Mouse (Mus musculus): ENCODE measurements at regions not wholly inside any gene's neighbourhood (a gene's known extent, or its start where the extent isn't known, plus 50 kb on each side); places are given as distances from the start of the nearest gene placed in this dataset.

- no peak overlapping the region for H3K27ac ChIP-seq (ENCODE audit: insufficient read depth, low read depth, low read length)
- no peaks in the 10 kb centered on the region for H3K36me3 ChIP-seq (ENCODE audit: control insufficient read depth, insufficient read depth, low read length)
- no peak overlapping the region for H3K4me3 ChIP-seq (ENCODE audit: insufficient read depth, low read depth, low read length)
- H3K4me1 ChIP-seq (ENCODE audit: control insufficient read depth, insufficient read depth, low read length) = no peaks in the 10 kb centered on the region
- 91% methylated on average over 9 of the region's 9 CpGs for WGBS
- H3K27me3 ChIP-seq (replicated peaks; ENCODE audit: control insufficient read depth, insufficient read depth, low read length) = no peaks in the 10 kb centered on the region
- TF ChIP-seq POLR2A (IDR thresholded peaks at IDR 0.05; ENCODE audit: low read depth, low read length) (no peak), CTCF (conservative IDR thresholded peaks at IDR 0.05; ENCODE audit: insufficient read depth, insufficient read length, low read depth, low read length) (no peak)
- no peak for DNase-seq
Measured at GRCm38 (mm10) chr4:148723208-148723607, 80.1 kb downstream of the Gm572 start.

- TF ChIP-seq CTCF (conservative IDR thresholded peaks at IDR 0.05; ENCODE audit: insufficient read depth, insufficient read length, low read depth, low read length) (no peak), POLR2A (IDR thresholded peaks at IDR 0.05; ENCODE audit: low read depth, low read length) (no peak)
- Histone ChIP-seq H3K4me1 (ENCODE audit: control insufficient read depth, insufficient read depth, low read length) (no peaks in the 10 kb centered on the region), H3K4me3 (ENCODE audit: insufficient read depth, low read depth, low read length) (no peak overlapping the region), H3K27me3 (replicated peaks; ENCODE audit: control insufficient read depth, insufficient read depth, low read length) (no peaks in the 10 kb centered on the region), H3K36me3 (ENCODE audit: control insufficient read depth, insufficient read depth, low read length) (no peaks in the 10 kb centered on the region), H3K27ac (ENCODE audit: insufficient read depth, low read depth, low read length) (no peak overlapping the region)
- WGBS = 16% methylated on average over 39 of the region's 39 CpGs
- DNase-seq = no peak
Measured at GRCm38 (mm10) chr4:148723934-148724719, 80.1 kb upstream of the Casz1 start.

- Histone ChIP-seq H3K27ac (ENCODE audit: insufficient read depth, low read depth, low read length) (no peak overlapping the region), H3K4me3 (ENCODE audit: insufficient read depth, low read depth, low read length) (no peak overlapping the region), H3K27me3 (replicated peaks; ENCODE audit: control insufficient read depth, insufficient read depth, low read length) (no peaks in the 10 kb centered on the region), H3K4me1 (ENCODE audit: control insufficient read depth, insufficient read depth, low read length) (no peaks in the 10 kb centered on the region), H3K36me3 (ENCODE audit: control insufficient read depth, insufficient read depth, low read length) (no peaks in the 10 kb centered on the region)
- TF ChIP-seq POLR2A (IDR thresholded peaks at IDR 0.05; ENCODE audit: low read depth, low read length) (no peak), CTCF (conservative IDR thresholded peaks at IDR 0.05; ENCODE audit: insufficient read depth, insufficient read length, low read depth, low read length) (no peak)
- DNase-seq = no peak
- WGBS = 75% methylated on average over 5 of the region's 5 CpGs
Measured at GRCm38 (mm10) chr4:148728800-148729199, 75.4 kb upstream of the Casz1 start.

GRCm38 (mm10) chr4:148731586-148731985, 72.6 kb upstream of the Casz1 start:
- Histone ChIP-seq H3K27ac (ENCODE audit: insufficient read depth, low read depth, low read length) (no peak overlapping the region), H3K4me3 (ENCODE audit: insufficient read depth, low read depth, low read length) (no peak overlapping the region), H3K4me1 (ENCODE audit: control insufficient read depth, insufficient read depth, low read length) (no peaks in the 10 kb centered on the region), H3K27me3 (replicated peaks; ENCODE audit: control insufficient read depth, insufficient read depth, low read length) (no peaks in the 10 kb centered on the region), H3K36me3 (ENCODE audit: control insufficient read depth, insufficient read depth, low read length) (no peaks in the 10 kb centered on the region)
- 83% methylated on average over 3 of the region's 3 CpGs for WGBS
- TF ChIP-seq CTCF (conservative IDR thresholded peaks at IDR 0.05; ENCODE audit: insufficient read depth, insufficient read length, low read depth, low read length) = no peak
- TF ChIP-seq POLR2A (IDR thresholded peaks at IDR 0.05; ENCODE audit: low read depth, low read length) = no peak
- DNase-seq = no peak

- no peak for DNase-seq
- H3K36me3 ChIP-seq (ENCODE audit: control insufficient read depth, insufficient read depth, low read length) = no peaks in the 10 kb centered on the region
- H3K27ac ChIP-seq (ENCODE audit: insufficient read depth, low read depth, low read length) = no peak overlapping the region
- no peak overlapping the region for H3K4me3 ChIP-seq (ENCODE audit: insufficient read depth, low read depth, low read length)
- H3K27me3 ChIP-seq (replicated peaks; ENCODE audit: control insufficient read depth, insufficient read depth, low read length) = no peaks in the 10 kb centered on the region
- TF ChIP-seq POLR2A (IDR thresholded peaks at IDR 0.05; ENCODE audit: low read depth, low read length) (no peak), CTCF (conservative IDR thresholded peaks at IDR 0.05; ENCODE audit: insufficient read depth, insufficient read length, low read depth, low read length) (no peak)
- H3K4me1 ChIP-seq (ENCODE audit: control insufficient read depth, insufficient read depth, low read length) = no peaks in the 10 kb centered on the region
- WGBS = 77% methylated on average over 9 of the region's 9 CpGs
Measured at GRCm38 (mm10) chr4:148734061-148734460, 70.2 kb upstream of the Casz1 start.

GRCm38 (mm10) chr4:148734547-148734946, 69.7 kb upstream of the Casz1 start:
- WGBS = 60% methylated on average over 12 of the region's 12 CpGs
- no peaks in the 10 kb centered on the region for H3K27me3 ChIP-seq (replicated peaks; ENCODE audit: control insufficient read depth, insufficient read depth, low read length)
- no peaks in the 10 kb centered on the region for H3K36me3 ChIP-seq (ENCODE audit: control insufficient read depth, insufficient read depth, low read length)
- H3K4me3 ChIP-seq (ENCODE audit: insufficient read depth, low read depth, low read length) = no peak overlapping the region
- DNase-seq = no peak
- no peaks in the 10 kb centered on the region for H3K4me1 ChIP-seq (ENCODE audit: control insufficient read depth, insufficient read depth, low read length)
- TF ChIP-seq CTCF (conservative IDR thresholded peaks at IDR 0.05; ENCODE audit: insufficient read depth, insufficient read length, low read depth, low read length) = no peak
- TF ChIP-seq POLR2A (IDR thresholded peaks at IDR 0.05; ENCODE audit: low read depth, low read length) = no peak
- H3K27ac ChIP-seq (ENCODE audit: insufficient read depth, low read depth, low read length) = no peak overlapping the region

GRCm38 (mm10) chr4:148738601-148739530, 65.4 kb upstream of the Casz1 start:
- no peaks in the 10 kb centered on the region for H3K27me3 ChIP-seq (replicated peaks; ENCODE audit: control insufficient read depth, insufficient read depth, low read length)
- no peaks in the 10 kb centered on the region for H3K36me3 ChIP-seq (ENCODE audit: control insufficient read depth, insufficient read depth, low read length)
- WGBS = 68% methylated on average over 13 of the region's 13 CpGs
- no peak overlapping the region for H3K4me3 ChIP-seq (ENCODE audit: insufficient read depth, low read depth, low read length)
- no peaks in the 10 kb centered on the region for H3K4me1 ChIP-seq (ENCODE audit: control insufficient read depth, insufficient read depth, low read length)
- no peak for DNase-seq
- H3K27ac ChIP-seq (ENCODE audit: insufficient read depth, low read depth, low read length) = no peak overlapping the region
- TF ChIP-seq POLR2A (IDR thresholded peaks at IDR 0.05; ENCODE audit: low read depth, low read length) = no peak
- no peak for TF ChIP-seq CTCF (conservative IDR thresholded peaks at IDR 0.05; ENCODE audit: insufficient read depth, insufficient read length, low read depth, low read length)

Measured in kidney, adult 2 months (tissue).